15 mouse cellular contexts compared by ENCODE assay signal in genomic region chr4:103349219-103349618, GRCm38 (mm10). TPM values are rescaled to one million over a fixed set of nuclear protein-coding genes. Genes with fewer than 3 reads are reported as not detected.
DNase-seq lines count a peak whose midpoint lies in the region; ATAC-seq and TF ChIP-seq lines count a peak whose summit lies in the region.
"Had no signal": no experiment of that assay in that cellular context is flagged by ENCODE, and none has a peak within 500 bp of the region (broad histone marks: within the 10 kb centered on the region; RNA-seq: fewer than 3 reads in every experiment).

No protein-coding gene starts in this region.

- ATAC-seq in hindbrain, embryonic 11.5 days (ENCODE audit: low FRiP score): no peak
- ATAC-seq in lung, postnatal 0 days: no peak
- peak; percentile 68 for ATAC-seq in megakaryocyte progenitor cell, adult 5-6 weeks (replicated peaks; ENCODE audit: poor library complexity)
- ATAC-seq: intestine, embryonic 16.5 days had no signal

- TF ChIP-seq EP300 in lung, postnatal 0 days (IDR thresholded peaks at IDR 0.05): no peak
- TF ChIP-seq EP300 in MEL (IDR thresholded peaks at IDR 0.05; ENCODE audit: low read depth in 1 of 2, low read length in 2 of 2): no peak

- H3K9ac ChIP-seq in hindbrain, embryonic 11.5 days (ENCODE audit: low read depth, low read length): no peak overlapping the region
- no peak overlapping the region for H3K9ac ChIP-seq in lung, postnatal 0 days (replicated peaks; ENCODE audit: low read depth)
- H3K9ac ChIP-seq in MEL (ENCODE audit: control insufficient read depth, low read depth, low read length, poor library complexity, severe bottlenecking): no peak overlapping the region
- H3K9ac ChIP-seq: heart, embryonic 15.5 days; limb, embryonic 12.5 days had no signal

- H3K36me3 ChIP-seq in hindbrain, embryonic 11.5 days (ENCODE audit: control insufficient read depth, insufficient read depth, low read length): no peaks in the 10 kb centered on the region
- H3K36me3 ChIP-seq in hindbrain, embryonic 10.5 days: no peaks in the 10 kb centered on the region
- H3K36me3 ChIP-seq in lung, postnatal 0 days (ENCODE audit: insufficient read depth, low read length): no peaks in the 10 kb centered on the region
- no peaks in the 10 kb centered on the region for H3K36me3 ChIP-seq in MEL (ENCODE audit: control insufficient read depth in 1 of 2, insufficient read depth in 2 of 2, low read length in 2 of 2)
- H3K36me3 ChIP-seq: heart, embryonic 15.5 days; limb, embryonic 12.5 days had no signal

- no peaks in the 10 kb centered on the region for H3K79me2 ChIP-seq in MEL (ENCODE audit: control insufficient read depth, insufficient read depth, low read length, poor library complexity)

- H3K4me1 ChIP-seq in hindbrain, embryonic 11.5 days (replicated peaks; ENCODE audit: control insufficient read depth, insufficient read depth, low read length): no peaks in the 10 kb centered on the region
- no peaks in the 10 kb centered on the region for H3K4me1 ChIP-seq in hindbrain, embryonic 10.5 days (replicated peaks)
- no peaks in the 10 kb centered on the region for H3K4me1 ChIP-seq in lung, postnatal 0 days (ENCODE audit: insufficient read depth, low read depth, low read length)
- H3K4me1 ChIP-seq in MEL (ENCODE audit: control insufficient read depth in 1 of 2, insufficient read depth in 2 of 2, low read length in 2 of 2): no peaks in the 10 kb centered on the region
- H3K4me1 ChIP-seq: heart, embryonic 15.5 days had no signal

- no peak overlapping the region for H3K4me2 ChIP-seq in hindbrain, embryonic 11.5 days (replicated peaks; ENCODE audit: low read depth, low read length)
- no peak overlapping the region for H3K4me2 ChIP-seq in lung, postnatal 0 days (replicated peaks; ENCODE audit: low read depth, low read length)
- H3K4me2 ChIP-seq: heart, embryonic 15.5 days; limb, embryonic 12.5 days had no signal

- WGBS in hindbrain, embryonic 11.5 days: 89% methylated on average over 4 of the region's 4 CpGs
- 85% methylated on average over 4 of the region's 4 CpGs for WGBS in hindbrain, embryonic 10.5 days
- 92% methylated on average over 4 of the region's 4 CpGs for WGBS in lung, postnatal 0 days

- no peak overlapping the region for H3K27ac ChIP-seq in hindbrain, embryonic 11.5 days (ENCODE audit: low read depth, low read length)
- no peak overlapping the region for H3K27ac ChIP-seq in hindbrain, embryonic 10.5 days
- no peak overlapping the region for H3K27ac ChIP-seq in lung, postnatal 0 days (ENCODE audit: low read length)
- no peak overlapping the region for H3K27ac ChIP-seq in MEL (ENCODE audit: control insufficient read depth, low read depth, low read length)
- H3K27ac ChIP-seq: heart, embryonic 15.5 days; limb, embryonic 12.5 days had no signal

- peak; percentile 47 for TF ChIP-seq RAD21 in MEL (IDR thresholded peaks at IDR 0.05; ENCODE audit: low read depth, low read length)

- no peak for TF ChIP-seq POLR2A in MEL (IDR thresholded peaks at IDR 0.05; ENCODE audit: control insufficient read depth in 1 of 2, insufficient read depth in 1 of 2, low read depth in 1 of 2, low read length in 2 of 2, poor library complexity in 1 of 2)

- TF ChIP-seq CTCF in lung, postnatal 0 days (IDR thresholded peaks at IDR 0.05): peak; percentile 56
- TF ChIP-seq CTCF in MEL (IDR thresholded peaks at IDR 0.05 in 2 of 3, conservative IDR thresholded peaks at IDR 0.05 in 1 of 3; ENCODE audit: control insufficient read depth in 1 of 3, insufficient read depth in 1 of 3, low read depth in 2 of 3, low read length in 3 of 3, poor library complexity in 1 of 3, severe bottlenecking in 1 of 3): peak; percentile 36 to 47 (median 45)

- peak; percentile 7 for DNase-seq in hindbrain, embryonic 11.5 days (ENCODE audit: low spot score)
- DNase-seq in hindbrain, embryonic 10.5 days (ENCODE audit: low spot score): no peak
- DNase-seq in lung, postnatal 0 days (ENCODE audit: low spot score): no peak
- DNase-seq in lung, postnatal 14 days: no peak
- peak; percentile 32 for DNase-seq in MEL (ENCODE audit: low read depth, low spot score)
- no peak for DNase-seq in ovary, postnatal 10 days (ENCODE audit: low spot score)
- DNase-seq: cerebellum, postnatal 36 days; gastrocnemius, postnatal 14 days; spleen, adult 18-20 months; thymus, postnatal 36 days had no signal

- no peak overlapping the region for H3K4me3 ChIP-seq in hindbrain, embryonic 11.5 days (ENCODE audit: low read depth, low read length)
- no peak overlapping the region for H3K4me3 ChIP-seq in hindbrain, embryonic 10.5 days
- no peak overlapping the region for H3K4me3 ChIP-seq in lung, postnatal 0 days (ENCODE audit: low read depth, low read length)
- H3K4me3 ChIP-seq in MEL (ENCODE audit: control insufficient read depth in 1 of 2, insufficient read depth in 1 of 2, low read depth in 2 of 2, low read length in 2 of 2): no peak overlapping the region
- H3K4me3 ChIP-seq: heart, embryonic 15.5 days; limb, embryonic 12.5 days; myocyte had no signal

- no peaks in the 10 kb centered on the region for H3K9me3 ChIP-seq in hindbrain, embryonic 11.5 days (ENCODE audit: control insufficient read depth, low read length)
- H3K9me3 ChIP-seq in hindbrain, embryonic 10.5 days: no peaks in the 10 kb centered on the region
- no peaks in the 10 kb centered on the region for H3K9me3 ChIP-seq in lung, postnatal 0 days (ENCODE audit: low read length)
- H3K9me3 ChIP-seq in MEL (replicated peaks; ENCODE audit: insufficient read depth, low read length): no peaks in the 10 kb centered on the region
- H3K9me3 ChIP-seq: heart, embryonic 15.5 days; limb, embryonic 12.5 days had no signal

- H3K27me3 ChIP-seq in hindbrain, embryonic 11.5 days (ENCODE audit: control insufficient read depth, insufficient read depth, low read length): no peaks in the 10 kb centered on the region
- no peaks in the 10 kb centered on the region for H3K27me3 ChIP-seq in hindbrain, embryonic 10.5 days (ENCODE audit: insufficient read depth, poor library complexity, severe bottlenecking)
- H3K27me3 ChIP-seq in lung, postnatal 0 days (replicated peaks; ENCODE audit: insufficient read depth, low read length): no peaks in the 10 kb centered on the region
- H3K27me3 ChIP-seq in MEL (ENCODE audit: control insufficient read depth in 1 of 2, insufficient read depth in 2 of 2, low read length in 2 of 2): no peaks in the 10 kb centered on the region
- H3K27me3 ChIP-seq: heart, embryonic 15.5 days; limb, embryonic 12.5 days had no signal

TF ChIP-seq in MEL, 35 proteins besides CTCF, POLR2A, EP300 and RAD21:
- TF ChIP-seq SMC3 (IDR thresholded peaks at IDR 0.05; ENCODE audit: low read depth, low read length) (peak; percentile 45), MYB (IDR thresholded peaks at IDR 0.05; ENCODE audit: low read depth, low read length) (no peak)

RNA-seq across cellular contexts. Expression of gene Oma1, which starts 35.6 kb away (rescaled TPM):
- 12.8 and 12.9 TPM in 2 replicates for polyA plus RNA-seq in hindbrain, embryonic 11.5 days (2014; fragmentation: Nextera tagmentation; extraction: Ambion mirVana)
- 14.0 and 16.8 TPM in 2 replicates for polyA plus RNA-seq in hindbrain, embryonic 10.5 days (2016; fragmentation: Nextera tagmentation; extraction: Ambion mirVana)
- 20.3 and 20.7 TPM in 2 replicates for polyA plus RNA-seq in lung, postnatal 0 days (2015; fragmentation: Nextera tagmentation; extraction: Ambion mirVana)
- total RNA-seq in MEL (2012; rRNA removed): 10.4 and 13.0 TPM in 2 replicates
- polyA plus RNA-seq in MEL (2012; ENCODE audit: insufficient read depth in 1 of 2, insufficient read length in 2 of 2, low read depth in 1 of 2, low replicate concordance in 2 of 2, missing spikeins in 1 of 2): 10 to 100 TPM in 1 of 2 experiments, not detected in 1; 14.3 TPM
- total RNA-seq in megakaryocyte progenitor cell, adult 5-6 weeks (2015): 18.6 and 22.6 TPM in 2 replicates
- 68.1 and 71.4 TPM in 2 replicates for total RNA-seq in megakaryocyte progenitor cell, adult 5-6 weeks (2017)

RNA-seq across cellular contexts. Expression of gene 4921539E11Rik, which starts 58.6 kb away (rescaled TPM):
- 0.06 TPM in 1 of 2 replicates, not detected in the other for polyA plus RNA-seq in hindbrain, embryonic 11.5 days (2014; fragmentation: Nextera tagmentation; extraction: Ambion mirVana)
- polyA plus RNA-seq in hindbrain, embryonic 10.5 days (2016; fragmentation: Nextera tagmentation; extraction: Ambion mirVana): not detected in 2 replicates
- not detected in 2 replicates for polyA plus RNA-seq in lung, postnatal 0 days (2015; fragmentation: Nextera tagmentation; extraction: Ambion mirVana)
- not detected in 2 replicates for total RNA-seq in MEL (2012; rRNA removed)
- not detected for polyA plus RNA-seq in MEL (2012; ENCODE audit: insufficient read depth in 1 of 2, insufficient read length in 2 of 2, low read depth in 1 of 2, low replicate concordance in 2 of 2, missing spikeins in 1 of 2)
- total RNA-seq in megakaryocyte progenitor cell, adult 5-6 weeks (2015): not detected in 2 replicates
- not detected in 2 replicates for total RNA-seq in megakaryocyte progenitor cell, adult 5-6 weeks (2017)
- total RNA-seq: gastrocnemius, postnatal 14 days had no signal
- polyA plus RNA-seq: heart, embryonic 15.5 days; intestine, embryonic 16.5 days; limb, embryonic 12.5 days; myocyte had no signal

Comparison
In these comparisons a context has a peak if more than half of its experiments do, and no peak if none do; other contexts are left out.
1. DNase-seq: peak in hindbrain, embryonic 11.5 days (single experiment) and MEL (single experiment); none in hindbrain, embryonic 10.5 days (single experiment), lung, postnatal 0 days (single experiment), lung, postnatal 14 days (single experiment) and ovary, postnatal 10 days (single experiment).